Mouse (Mus musculus) intestine, embryonic 15.5 days (tissue): Measurements from ENCODE around the gene 9330182O14Rik. TPM values are rescaled to one million over a fixed set of nuclear protein-coding genes. Genes with fewer than 3 reads are reported as not detected.

Experiments used
- ATAC-seq: fragments of 200-750 bp; cut with Nextera tagmentation; 2 replicates; pipeline ENCODE4 v1.8.0; 2017; ENCODE audit warnings: moderate TSS enrichment, moderate library complexity
- H3K27ac ChIP-seq: fragments of 300-500 bp; sonication (generic); 2 replicates; pipeline ENCODE4 v1.5.1; 2015; ENCODE audit warnings: mild to moderate bottlenecking, inconsistent platforms
- H3K27me3 ChIP-seq: fragments of 300-500 bp; sonication (generic); replicated peaks from 2 replicates; pipeline ENCODE4 v1.6.1; 2015; ENCODE audit warnings: inconsistent platforms
- H3K36me3 ChIP-seq: fragments of 300-500 bp; sonication (generic); 2 replicates; pipeline ENCODE4 v1.6.1; 2015; ENCODE audit warnings: inconsistent platforms
- H3K4me1 ChIP-seq: fragments of 300-500 bp; sonication (generic); replicated peaks from 2 replicates; pipeline ENCODE4 v1.6.1; 2015; ENCODE audit warnings: inconsistent platforms
- H3K4me2 ChIP-seq: fragments of 300-500 bp; sonication (generic); replicated peaks from 2 replicates; pipeline ENCODE4 v1.6.1; 2015; ENCODE audit warnings: mild to moderate bottlenecking, inconsistent platforms
- H3K4me3 ChIP-seq: fragments of 300-500 bp; sonication (generic); replicated peaks from 2 replicates; pipeline ENCODE4 v1.5.1; 2015; ENCODE audit warnings: inconsistent platforms
- H3K9ac ChIP-seq: fragments of 300-500 bp; sonication (generic); 2 replicates; pipeline ENCODE4 v1.6.1; 2015; ENCODE audit warnings: inconsistent platforms
- H3K9me3 ChIP-seq: fragments of 300-500 bp; sonication (generic); 2 replicates; pipeline ENCODE4 v1.6.1; 2016; ENCODE audit warnings: inconsistent platforms
- WGBS: fragments of 180-500 bp; shearing (Covaris S2); methylation state at CpG from one replicate; pipeline ENCODE4 v1.1.7; 2015; 5-methylcytosine and 5-hydroxymethylcytosine counted together
- polyA plus RNA-seq: library from polyadenylated mRNA; unstranded; fragments of >200 nt; fragmentation: Nextera tagmentation; extraction: Ambion mirVana; gene quantifications from 2 replicates; pipeline ENCODE4 v1.2.1, GENCODE M21; 2015

Gene 9330182O14Rik
- polyA plus RNA-seq, 1 experiment from 2014 or later, result not detected

DNA sequence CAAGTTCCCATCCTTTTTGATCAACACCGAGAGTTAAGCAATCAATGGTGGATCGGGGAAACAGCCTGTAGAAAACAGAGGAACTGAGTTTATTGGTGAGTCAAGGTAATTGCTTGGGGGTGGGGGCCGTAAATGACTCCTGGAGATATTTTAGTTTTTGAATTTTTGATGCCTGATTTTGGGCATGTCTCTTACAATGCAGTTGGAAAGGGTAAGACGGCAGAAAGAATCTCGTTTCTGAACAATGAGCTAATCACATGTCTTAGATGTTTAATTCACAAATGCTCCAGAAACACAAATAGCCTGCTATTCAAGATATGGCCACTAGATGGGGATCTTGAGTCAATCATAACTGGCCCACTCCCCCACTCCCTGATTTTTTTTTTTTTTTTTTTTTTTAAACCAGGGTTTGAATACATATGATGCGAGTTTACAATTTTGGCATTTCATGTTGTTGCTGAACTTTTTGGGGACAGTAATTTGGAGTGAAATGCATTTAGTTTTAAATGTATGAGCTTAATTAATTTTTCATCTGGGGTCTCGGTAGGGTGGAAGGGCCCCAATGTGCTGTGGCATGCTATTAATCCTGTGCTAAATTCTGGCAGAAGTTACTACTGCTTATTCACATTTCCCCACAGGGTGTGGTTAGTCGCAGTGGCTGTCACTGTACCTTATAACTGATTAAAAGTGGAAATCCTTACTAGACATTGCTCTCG is 32.6 kb downstream of the 9330182O14Rik start:
- no peaks in the 10 kb centered on the region for H3K9me3 ChIP-seq
- H3K9ac ChIP-seq, result no peak overlapping the region
- H3K4me1 ChIP-seq, result peaks cover 9% of the 10 kb centered on the region; the same call in 1 of the 2 replicates
- WGBS, result 33% methylated on average over 9 of the region's 9 CpGs
- H3K27me3 ChIP-seq, result no peaks in the 10 kb centered on the region
- no peak overlapping the region for H3K4me3 ChIP-seq
- no peak for ATAC-seq
- H3K36me3 ChIP-seq, result no peaks in the 10 kb centered on the region
- H3K27ac ChIP-seq, result no peak overlapping the region
- 0 out of 2 replicates have a peak overlapping the region, but pooled peaks have one; percentile 24 for H3K4me2 ChIP-seq

DNA sequence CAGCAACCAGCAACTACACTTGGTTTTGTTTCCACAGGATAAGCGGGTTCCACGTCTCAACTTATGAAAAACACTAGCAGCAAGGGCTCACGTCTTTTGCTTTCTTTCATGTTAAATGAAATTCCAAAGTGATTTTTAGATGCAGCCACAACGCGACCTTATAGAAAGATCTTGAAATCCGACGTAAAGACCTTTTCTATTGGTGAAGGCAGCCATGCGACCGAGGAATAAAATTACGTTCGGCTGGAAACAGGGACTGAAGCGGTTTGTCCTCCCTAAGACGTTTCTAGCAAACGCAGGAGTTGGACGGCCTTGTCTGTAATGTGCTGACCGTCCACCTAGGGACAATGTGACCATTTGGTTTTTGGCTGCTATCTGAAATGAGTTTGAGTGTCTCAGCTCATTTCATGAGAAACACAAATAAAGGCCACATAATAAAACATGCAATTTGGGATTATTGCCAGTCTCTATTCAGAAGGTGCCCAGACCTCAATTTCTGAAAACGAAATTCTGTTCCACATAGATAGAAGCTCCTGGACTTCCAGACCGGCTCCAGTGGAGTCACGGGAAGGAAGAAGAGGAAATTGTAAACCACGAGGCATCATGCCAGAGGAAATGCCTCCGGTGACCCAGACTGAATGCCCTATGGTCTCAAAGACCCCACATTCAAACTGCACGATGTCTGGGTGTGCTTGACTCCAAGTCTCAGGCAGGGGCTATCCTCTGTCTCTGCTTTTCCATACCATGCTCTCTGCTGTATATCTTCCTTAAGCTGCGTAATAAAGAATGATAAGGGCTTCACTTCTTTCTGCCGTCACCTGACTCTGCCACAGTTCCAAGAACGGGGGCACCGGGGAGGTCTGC is 33.3 kb downstream of the 9330182O14Rik start:
- Histone ChIP-seq H3K4me1 (peaks cover 9% of the 10 kb centered on the region; the same call in 1 of the 2 replicates), H3K27me3 (no peaks in the 10 kb centered on the region), H3K4me2 (peak overlapping the region; percentile 45), H3K27ac (no peak overlapping the region), H3K9me3 (no peaks in the 10 kb centered on the region), H3K36me3 (no peaks in the 10 kb centered on the region), H3K9ac (no peak overlapping the region), H3K4me3 (no peak overlapping the region)
- 62% methylated on average over 26 of the region's 26 CpGs for WGBS
- no peak for ATAC-seq

DNA sequence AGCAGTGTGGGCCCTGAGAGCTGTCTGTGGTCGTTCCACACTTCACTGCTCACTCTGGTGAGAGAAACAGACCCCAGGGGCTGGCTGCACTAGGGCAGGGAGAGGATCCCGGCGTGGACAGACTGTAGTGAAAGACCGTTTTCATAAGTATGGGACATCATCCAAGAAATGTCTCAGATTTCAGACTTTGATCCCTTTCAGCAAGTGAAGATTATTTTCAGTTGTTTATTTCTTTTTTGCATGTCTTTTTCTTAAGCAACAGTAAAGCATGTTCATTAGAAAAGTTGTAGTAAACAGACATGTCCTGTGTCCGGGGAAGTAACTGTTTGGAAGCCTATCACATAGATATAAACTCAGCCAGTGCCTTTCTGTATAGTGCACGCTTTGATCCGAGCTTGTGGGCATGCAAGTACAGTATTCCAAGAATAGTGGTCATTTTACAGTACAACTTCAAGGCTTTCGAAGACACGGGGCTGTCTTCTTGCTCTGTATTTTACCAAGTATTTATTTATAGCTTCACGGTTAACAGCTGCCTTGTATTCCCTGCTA is 34.0 kb downstream of the 9330182O14Rik start:
- no peak overlapping the region for H3K9ac ChIP-seq
- no peak overlapping the region for H3K4me3 ChIP-seq
- H3K4me1 ChIP-seq, result peaks cover 9% of the 10 kb centered on the region; the same call in 1 of the 2 replicates
- 0 out of 2 replicates have a peak, but pooled peaks have one; percentile 49 for ATAC-seq
- H3K36me3 ChIP-seq, result no peaks in the 10 kb centered on the region
- no peaks in the 10 kb centered on the region for H3K27me3 ChIP-seq
- H3K4me2 ChIP-seq, result peak overlapping the region; percentile 45
- H3K9me3 ChIP-seq, result no peaks in the 10 kb centered on the region
- 38% methylated on average over 10 of the region's 10 CpGs for WGBS
- H3K27ac ChIP-seq, result no peak overlapping the region

DNA sequence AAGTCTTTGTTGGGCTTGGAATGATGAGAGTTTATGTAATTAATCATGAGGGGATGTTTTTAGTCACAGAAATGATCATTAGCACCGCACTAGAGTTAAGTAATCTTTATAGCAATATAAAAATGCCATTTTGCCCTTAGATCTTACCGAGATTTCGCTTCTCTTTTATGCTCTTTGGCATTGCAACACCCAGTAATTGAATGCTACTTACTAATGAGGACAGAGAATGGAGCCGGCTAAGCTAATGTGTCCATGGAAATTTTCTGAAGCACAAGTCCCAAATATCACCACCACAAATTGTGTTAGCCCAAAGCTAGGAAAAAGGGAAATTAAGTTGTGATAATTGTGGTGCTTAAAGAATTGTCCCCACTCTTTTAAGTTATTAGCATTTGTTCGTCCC is 34.9 kb downstream of the 9330182O14Rik start:
- Histone ChIP-seq H3K27ac (no peak overlapping the region), H3K9me3 (no peaks in the 10 kb centered on the region), H3K9ac (no peak overlapping the region), H3K4me1 (peaks cover 9% of the 10 kb centered on the region; the same call in 1 of the 2 replicates), H3K36me3 (no peaks in the 10 kb centered on the region), H3K4me3 (no peak overlapping the region), H3K27me3 (no peaks in the 10 kb centered on the region), H3K4me2 (no peak overlapping the region)
- 76% methylated on average over 5 of the region's 5 CpGs for WGBS
- no peak for ATAC-seq

DNA sequence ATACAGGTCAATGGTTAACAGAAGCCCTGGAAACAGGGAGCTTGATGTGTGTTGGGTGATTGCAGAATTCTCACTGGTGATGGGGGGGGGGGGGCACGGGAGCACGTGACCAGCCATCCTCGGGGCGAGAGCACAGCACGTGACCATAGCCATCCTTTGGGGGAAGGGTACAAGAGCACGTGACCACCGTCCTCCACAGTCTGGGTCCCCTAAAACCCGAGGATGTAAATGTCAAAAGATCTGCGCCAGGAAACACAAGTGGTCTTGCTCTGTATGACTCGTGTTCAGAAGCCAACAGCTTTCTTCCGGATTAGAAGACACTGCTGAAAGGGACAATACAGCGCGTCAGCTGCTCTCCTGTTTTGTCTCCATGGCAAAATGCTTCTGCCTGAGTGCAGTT is 35.5 kb downstream of the 9330182O14Rik start:
- ATAC-seq, result no peak

DNA sequence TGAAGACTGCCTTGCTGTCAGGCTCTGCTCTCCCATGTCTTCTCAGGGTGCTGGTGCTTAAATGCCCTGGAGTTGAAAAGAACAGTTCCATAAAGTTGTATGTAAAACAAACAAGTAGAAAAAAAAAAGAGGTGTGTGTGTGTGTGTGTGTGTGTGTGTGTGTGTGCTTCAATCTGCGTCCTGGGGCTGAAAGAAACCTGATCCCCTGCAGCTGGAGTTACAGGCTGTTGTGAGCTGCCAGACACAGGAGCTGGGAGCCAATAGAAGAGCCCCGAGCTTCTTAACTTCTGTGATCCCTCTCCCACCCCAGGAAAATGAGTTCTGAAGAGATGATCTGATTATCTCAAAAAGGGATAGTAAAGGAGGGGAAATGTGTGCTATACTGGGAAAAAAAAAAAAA is 45.3 kb downstream of the 9330182O14Rik start:
- no peaks in the 10 kb centered on the region for H3K4me1 ChIP-seq
- H3K27ac ChIP-seq, result no peak overlapping the region
- no peaks in the 10 kb centered on the region for H3K9me3 ChIP-seq
- H3K9ac ChIP-seq, result no peak overlapping the region
- H3K4me3 ChIP-seq, result no peak overlapping the region
- no peaks in the 10 kb centered on the region for H3K27me3 ChIP-seq
- H3K36me3 ChIP-seq, result no peaks in the 10 kb centered on the region
- no peak for ATAC-seq
- 8% methylated on average over 2 of the region's 2 CpGs for WGBS
- no peak overlapping the region for H3K4me2 ChIP-seq

More for the DNA sequence above, 35.5 kb downstream of the 9330182O14Rik start:
- no peaks in the 10 kb centered on the region for H3K9me3 ChIP-seq
- H3K36me3 ChIP-seq, result no peaks in the 10 kb centered on the region
- H3K9ac ChIP-seq, result no peak overlapping the region
- H3K27ac ChIP-seq, result no peak overlapping the region
- H3K4me1 ChIP-seq, result peaks cover 9% of the 10 kb centered on the region; the same call in 1 of the 2 replicates
- no peaks in the 10 kb centered on the region for H3K27me3 ChIP-seq
- no peak overlapping the region for H3K4me2 ChIP-seq
- 65% methylated on average over 13 of the region's 13 CpGs for WGBS
- H3K4me3 ChIP-seq, result no peak overlapping the region

DNA sequence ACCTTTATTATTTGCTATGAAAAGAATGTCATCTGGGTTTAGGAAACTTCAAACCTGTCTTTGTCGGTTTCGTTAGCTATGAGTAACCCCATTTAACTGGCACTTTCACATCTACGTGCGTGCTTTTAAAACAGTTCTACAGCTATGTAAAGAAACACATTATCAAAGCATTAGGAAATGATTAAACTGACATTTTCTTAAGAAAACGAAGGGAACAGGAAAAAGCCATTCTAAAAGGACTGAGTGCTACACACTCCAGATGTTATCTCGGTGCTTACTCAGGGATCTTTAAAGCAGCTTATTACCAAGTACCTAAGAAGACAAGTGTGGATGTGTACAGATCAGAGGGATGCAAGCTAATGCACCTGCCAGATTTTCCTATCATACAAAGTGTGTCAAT is 52.9 kb downstream of the 9330182O14Rik start:
- Histone ChIP-seq H3K4me3 (no peak overlapping the region), H3K36me3 (no peaks in the 10 kb centered on the region), H3K9ac (no peak overlapping the region), H3K4me1 (no peaks in the 10 kb centered on the region), H3K9me3 (no peaks in the 10 kb centered on the region), H3K4me2 (no peak overlapping the region), H3K27ac (no peak overlapping the region), H3K27me3 (no peaks in the 10 kb centered on the region)
- ATAC-seq, result no peak
- WGBS, result 60% methylated on average over 6 of the region's 6 CpGs
